9 mouse cellular contexts compared by ENCODE assay signal in the genomic region with DNA sequence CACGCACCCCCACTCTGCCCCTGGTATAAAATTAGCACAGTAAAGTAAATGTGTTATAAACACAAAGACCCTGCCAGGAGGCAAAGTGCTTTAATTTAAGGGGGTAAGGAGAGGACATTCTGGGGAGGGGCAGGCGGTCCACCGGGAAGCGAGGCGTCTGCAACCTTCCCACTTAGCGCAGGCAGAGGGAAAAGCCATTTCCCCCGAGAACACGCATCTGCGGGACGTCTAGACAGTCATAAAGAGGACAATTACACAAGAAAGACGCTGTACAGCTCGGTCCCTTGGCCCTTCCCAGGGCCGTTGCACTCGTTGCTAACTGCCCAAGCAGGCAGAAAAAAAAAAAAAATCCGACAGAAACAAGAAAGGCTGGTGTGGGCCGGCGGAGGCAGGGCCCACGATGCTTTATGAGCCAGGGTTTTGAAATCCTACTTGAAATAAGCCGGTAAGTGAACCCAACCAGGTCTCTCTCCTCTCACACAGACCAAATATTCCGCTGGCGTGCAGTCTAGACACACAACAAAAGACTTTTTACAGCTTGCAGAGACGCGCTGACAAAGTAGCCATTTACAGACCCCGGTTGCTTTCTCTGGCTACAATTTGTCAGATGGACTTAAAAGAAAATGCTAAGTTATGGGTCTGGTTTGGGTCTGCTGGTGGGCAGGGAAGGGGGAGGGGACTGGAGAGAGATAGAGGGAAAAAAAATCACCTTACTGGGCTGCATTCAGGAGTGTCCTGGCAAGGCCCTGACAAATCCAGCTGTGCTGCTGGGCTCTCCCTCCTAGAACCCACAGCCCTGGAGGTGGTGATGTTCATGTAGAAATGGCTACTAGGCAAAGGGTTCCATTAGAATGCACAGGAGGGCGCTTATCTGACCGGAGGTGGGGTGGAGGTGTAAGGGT. TPM values are rescaled to one million over a fixed set of nuclear protein-coding genes. Genes with fewer than 3 reads are reported as not detected.
DNase-seq lines count a peak whose midpoint lies in the region; ATAC-seq and TF ChIP-seq lines count a peak whose summit lies in the region.
"Had no signal": no experiment of that assay in that cellular context is flagged by ENCODE, and none has a peak within 500 bp of the region (broad histone marks: within the 10 kb centered on the region; RNA-seq: fewer than 3 reads in every experiment).

No protein-coding gene starts in this region.

- WGBS in heart, embryonic 15.5 days: 37% methylated on average over 26 of the region's 26 CpGs
- 58% methylated on average over 26 of the region's 26 CpGs for WGBS in heart, adult 2 months
- WGBS in forebrain, embryonic 13.5 days: 9% methylated on average over 26 of the region's 26 CpGs
- WGBS in midbrain, postnatal 0 days: 20% methylated on average over 26 of the region's 26 CpGs
- WGBS in thymus, adult 2 months: 93% methylated on average over 26 of the region's 26 CpGs

- H3K27ac ChIP-seq in heart, embryonic 15.5 days: peak overlapping the region; percentile 6; the same call in 1 of the 2 replicates
- no peak overlapping the region for H3K27ac ChIP-seq in heart, adult 2 months
- peak overlapping the region; percentile 86 for H3K27ac ChIP-seq in forebrain, embryonic 13.5 days
- no peak overlapping the region for H3K27ac ChIP-seq in midbrain, postnatal 0 days (ENCODE audit: low read depth, low read length)
- no peak overlapping the region for H3K27ac ChIP-seq in thymus, adult 2 months (ENCODE audit: control insufficient read depth, insufficient read depth, low read length)

- TF ChIP-seq CTCF in heart, adult 2 months (IDR thresholded peaks at IDR 0.05): no peak
- no peak for TF ChIP-seq CTCF in midbrain, postnatal 0 days (IDR thresholded peaks at IDR 0.05)
- TF ChIP-seq CTCF in thymus, adult 2 months (IDR thresholded peaks at IDR 0.05; ENCODE audit: borderline replicate concordance, control insufficient read depth, extremely low read depth, insufficient read depth, low read length, poor library complexity): no peak

- TF ChIP-seq EP300 in heart, adult 2 months (IDR thresholded peaks at IDR 0.05; ENCODE audit: insufficient read depth, low read depth, low read length): no peak

- ATAC-seq in heart, embryonic 15.5 days (replicated peaks; ENCODE audit: insufficient number of reproducible peaks, insufficient read depth, low FRiP score, low read depth): no peak
- peak; percentile 25; the same call in 1 of the 2 replicates for ATAC-seq in forebrain, embryonic 13.5 days
- no peak for ATAC-seq in midbrain, postnatal 0 days (ENCODE audit: low FRiP score)

- peaks cover 97% of the 10 kb centered on the region for H3K4me1 ChIP-seq in heart, embryonic 15.5 days (replicated peaks)
- peaks cover 54% of the 10 kb centered on the region for H3K4me1 ChIP-seq in heart, adult 2 months (ENCODE audit: control insufficient read depth, insufficient read depth, low read length)
- peaks cover 99% of the 10 kb centered on the region for H3K4me1 ChIP-seq in forebrain, embryonic 13.5 days
- peaks cover 22% of the 10 kb centered on the region for H3K4me1 ChIP-seq in midbrain, postnatal 0 days (ENCODE audit: insufficient read depth, low read length)
- peaks cover 20% of the 10 kb centered on the region for H3K4me1 ChIP-seq in thymus, adult 2 months (replicated peaks; ENCODE audit: control insufficient read depth, insufficient read depth, low read length)

- H3K79me2 ChIP-seq in heart, adult 2 months (replicated peaks; ENCODE audit: control insufficient read depth, insufficient read depth, low read length): peaks cover 5% of the 10 kb centered on the region

- no peaks in the 10 kb centered on the region for H3K27me3 ChIP-seq in heart, embryonic 15.5 days
- H3K27me3 ChIP-seq in heart, adult 2 months (ENCODE audit: control insufficient read depth, insufficient read depth, low read length): no peaks in the 10 kb centered on the region
- H3K27me3 ChIP-seq in forebrain, embryonic 13.5 days: no peaks in the 10 kb centered on the region
- H3K27me3 ChIP-seq in midbrain, postnatal 0 days (ENCODE audit: insufficient read depth, low read length): no peaks in the 10 kb centered on the region
- H3K27me3 ChIP-seq in thymus, adult 2 months (ENCODE audit: control insufficient read depth, insufficient read depth, low read length): no peaks in the 10 kb centered on the region; the same call in 1 of the 2 replicates

- H3K9ac ChIP-seq in heart, embryonic 15.5 days: no peak overlapping the region
- no peak overlapping the region for H3K9ac ChIP-seq in heart, adult 2 months (ENCODE audit: low read depth, low read length)
- H3K9ac ChIP-seq in forebrain, embryonic 13.5 days: peak overlapping the region; percentile 50
- H3K9ac ChIP-seq in midbrain, postnatal 0 days (replicated peaks; ENCODE audit: low read length, poor library complexity, severe bottlenecking): 0 out of 2 replicates have a peak overlapping the region, but pooled peaks have one; percentile 19

- peak overlapping the region; percentile 1 for H3K4me2 ChIP-seq in heart, embryonic 15.5 days
- peak overlapping the region; percentile 48 for H3K4me2 ChIP-seq in forebrain, embryonic 13.5 days
- peak overlapping the region; percentile 18 for H3K4me2 ChIP-seq in midbrain, postnatal 0 days (ENCODE audit: low read depth, low read length, poor library complexity, severe bottlenecking)

- no peaks in the 10 kb centered on the region for H3K9me3 ChIP-seq in heart, embryonic 15.5 days (replicated peaks)
- no peaks in the 10 kb centered on the region for H3K9me3 ChIP-seq in forebrain, embryonic 13.5 days (replicated peaks)
- no peaks in the 10 kb centered on the region for H3K9me3 ChIP-seq in midbrain, postnatal 0 days (ENCODE audit: low read length)
- H3K9me3 ChIP-seq: megakaryocyte, embryonic 14.5 days had no signal

- no peaks in the 10 kb centered on the region for H3K36me3 ChIP-seq in heart, embryonic 15.5 days
- H3K36me3 ChIP-seq in heart, adult 2 months (ENCODE audit: control insufficient read depth, insufficient read depth, low read length): no peaks in the 10 kb centered on the region
- no peaks in the 10 kb centered on the region for H3K36me3 ChIP-seq in forebrain, embryonic 13.5 days (ENCODE audit: poor library complexity, severe bottlenecking)
- H3K36me3 ChIP-seq in midbrain, postnatal 0 days (ENCODE audit: insufficient read depth, low read length): no peaks in the 10 kb centered on the region
- H3K36me3 ChIP-seq in thymus, adult 2 months (ENCODE audit: control insufficient read depth, insufficient read depth, low read length): no peaks in the 10 kb centered on the region

- intact Hi-C loops in heart, adult 2 months (cut with DNase I): no loop called here

- no peak for TF ChIP-seq POLR2A in heart, adult 2 months (IDR thresholded peaks at IDR 0.05; ENCODE audit: insufficient read depth, low read depth, low read length)
- no peak for TF ChIP-seq POLR2A in thymus, adult 2 months (IDR thresholded peaks at IDR 0.05; ENCODE audit: control insufficient read depth, extremely low read depth, insufficient read depth, low read length, poor library complexity)

- no peak for DNase-seq in heart, adult 2 months
- peak; percentile 91 for DNase-seq in kidney, adult 9 months
- DNase-seq in midbrain, postnatal 0 days (ENCODE audit: low spot score): peak; percentile 43
- DNase-seq in B cell, adult 2 months: no peak
- DNase-seq in thymus, adult 2 months: no peak
- DNase-seq in adrenal gland, postnatal 14 days: no peak

- H3K4me3 ChIP-seq in heart, embryonic 15.5 days: no peak overlapping the region
- no peak overlapping the region for H3K4me3 ChIP-seq in heart, adult 2 months
- H3K4me3 ChIP-seq in forebrain, embryonic 13.5 days: peak overlapping the region; percentile 8; the same call in 1 of the 2 replicates
- H3K4me3 ChIP-seq in midbrain, postnatal 0 days (ENCODE audit: low read depth, low read length): no peak overlapping the region
- no peak overlapping the region for H3K4me3 ChIP-seq in thymus, adult 2 months (ENCODE audit: control insufficient read depth, insufficient read depth, low read length)
- H3K4me3 ChIP-seq: megakaryocyte, embryonic 14.5 days had no signal

RNA-seq across cellular contexts. Expression of gene Pmepa1, which starts 22.3 kb away (rescaled TPM):
- polyA plus RNA-seq in heart, embryonic 15.5 days (2015; fragmentation: Nextera tagmentation; extraction: Ambion mirVana): 4.6 and 5.1 TPM in 2 replicates
- 10 to 100 TPM; 28.4 to 31.4 TPM for total RNA-seq in heart, adult 2 months (2021)
- polyA plus RNA-seq in heart, adult 2 months (2012; rRNA removed): 37.4 and 41.7 TPM in 2 replicates
- polyA plus RNA-seq in forebrain, embryonic 13.5 days (2015; fragmentation: Nextera tagmentation; extraction: Ambion mirVana): 4.6 and 5.3 TPM in 2 replicates
- total RNA-seq in midbrain, postnatal 0 days (2014; rRNA removed): 6.5 and 12.8 TPM in 2 replicates
- 2.3 TPM in 2 replicates for polyA plus RNA-seq in midbrain, postnatal 0 days (2015; fragmentation: Nextera tagmentation; extraction: Ambion mirVana)
- polyA plus RNA-seq in thymus, adult 2 months (2012; rRNA removed): 68.7 and 70.3 TPM in 2 replicates
- total RNA-seq in adrenal gland, postnatal 14 days (2021): 58.4 and 117 TPM in 2 replicates

RNA-seq across cellular contexts. Expression of gene Zbp1, which starts 35.3 kb away (rescaled TPM):
- 0.68 and 2.3 TPM in 2 replicates for polyA plus RNA-seq in heart, embryonic 15.5 days (2015; fragmentation: Nextera tagmentation; extraction: Ambion mirVana)
- total RNA-seq in heart, adult 2 months (2021): under 1 TPM; 0.47 to 0.91 TPM
- 1.2 and 1.8 TPM in 2 replicates for polyA plus RNA-seq in heart, adult 2 months (2012; rRNA removed)
- polyA plus RNA-seq in forebrain, embryonic 13.5 days (2015; fragmentation: Nextera tagmentation; extraction: Ambion mirVana): not detected in 2 replicates
- total RNA-seq in midbrain, postnatal 0 days (2014; rRNA removed): not detected in 2 replicates
- polyA plus RNA-seq in midbrain, postnatal 0 days (2015; fragmentation: Nextera tagmentation; extraction: Ambion mirVana): 0.38 and 0.57 TPM in 2 replicates
- 58.6 and 63.7 TPM in 2 replicates for polyA plus RNA-seq in thymus, adult 2 months (2012; rRNA removed)
- total RNA-seq in adrenal gland, postnatal 14 days (2021): 2.6 and 4.3 TPM in 2 replicates

Comparison
In these comparisons a context has a peak if more than half of its experiments do, and no peak if none do; other contexts are left out.
1. H3K27ac ChIP-seq: peak in heart, embryonic 15.5 days (single experiment) and forebrain, embryonic 13.5 days (single experiment); none in heart, adult 2 months (single experiment), midbrain, postnatal 0 days (single experiment) and thymus, adult 2 months (single experiment).
2. H3K9ac ChIP-seq: peak in forebrain, embryonic 13.5 days (single experiment) and midbrain, postnatal 0 days (single experiment); none in heart, embryonic 15.5 days (single experiment) and heart, adult 2 months (single experiment).
3. DNase-seq: peak in kidney, adult 9 months (single experiment) and midbrain, postnatal 0 days (single experiment); none in heart, adult 2 months (0 of 2), B cell, adult 2 months (0 of 2), thymus, adult 2 months (single experiment) and adrenal gland, postnatal 14 days (single experiment).
4. RNA of gene Zbp1, which starts 35.3 kb away (polyA plus RNA-seq): 58.6 to 63.7 TPM in thymus, adult 2 months; 1.2 to 1.8 TPM in heart, adult 2 months, 0.68 to 2.3 TPM in heart, embryonic 15.5 days, 0.38 to 0.57 TPM in midbrain, postnatal 0 days and not detected in forebrain, embryonic 13.5 days; every median in the first group is over 10 times any median in the second.
5. Peak in every context shown above with its lines, with median percentiles within 50 percentile points of each other: H3K4me2 ChIP-seq.